Mouse (Mus musculus) ES-E14 (cell line): Measurements from ENCODE around the gene Atp1a1. TPM values are rescaled to one million over a fixed set of nuclear protein-coding genes. Genes with fewer than 3 reads are reported as not detected.

Experiments used
- DNase-seq: peaks from one replicate; pipeline ENCODE4 v3.0.0-alpha.2; 2013; ENCODE audit warnings: low read depth, low spot score
- H3K27ac ChIP-seq: 2 replicates; pipeline ENCODE4 v1.5.1; 2012; ENCODE audit warnings: low read depth, mild to moderate bottlenecking, low read length, moderate library complexity, mixed read lengths; ENCODE audit not compliant: poor library complexity, insufficient read depth, severe bottlenecking
- H3K36me3 ChIP-seq: 2 replicates; pipeline ENCODE4 v1.6.1; 2012; ENCODE audit warnings: mild to moderate bottlenecking, low read length, moderate library complexity, mixed read lengths; ENCODE audit not compliant: control insufficient read depth, poor library complexity, insufficient read depth, severe bottlenecking
- H3K4me1 ChIP-seq, 2 experiments: fragments of 150-350 bp in 1 of 2; sonication (generic) in 1 of 2; 2 replicates each; pipeline ENCODE4 v1.6.1; 2012; ENCODE audit warnings: low read length in 2 of 2, mild to moderate bottlenecking in 1 of 2, mixed read lengths in 1 of 2; ENCODE audit not compliant: control insufficient read depth in 2 of 2, insufficient read depth in 2 of 2, poor library complexity in 1 of 2
- H3K4me3 ChIP-seq, 2 experiments: fragments of 150-350 bp in 1 of 2; sonication (generic) in 1 of 2; 2 replicates each; pipeline ENCODE4 v1.5.1; 2012; ENCODE audit warnings: low read length in 2 of 2, low read depth in 1 of 2, mild to moderate bottlenecking in 1 of 2, mixed read lengths in 1 of 2; ENCODE audit not compliant: insufficient read depth in 1 of 2, poor library complexity in 1 of 2, severe bottlenecking in 1 of 2
- H3K9ac ChIP-seq: 2 replicates; pipeline ENCODE4 v1.6.1; 2012; ENCODE audit warnings: low read depth, mild to moderate bottlenecking, low read length, mixed read lengths; ENCODE audit not compliant: poor library complexity, insufficient read depth, severe bottlenecking
- H3K9me3 ChIP-seq: fragments of 150-350 bp; sonication (generic); 2 replicates; pipeline ENCODE4 v1.6.1; 2012; ENCODE audit warnings: low read depth, mild to moderate bottlenecking, low read length; ENCODE audit not compliant: control insufficient read depth, insufficient read depth
- CHD2 ChIP-seq: IDR thresholded peaks from 2 replicates; pipeline ENCODE4 v1.6.1; 2014; ENCODE audit warnings: mild to moderate bottlenecking, low read depth, low read length, inconsistent platforms
- HCFC1 ChIP-seq: IDR thresholded peaks from 2 replicates; pipeline ENCODE4 v1.6.1; 2012; ENCODE audit warnings: low read length, inconsistent platforms, borderline replicate concordance; ENCODE audit not compliant: insufficient read depth
- MAFK ChIP-seq: IDR thresholded peaks from 2 replicates; pipeline ENCODE4 v1.6.1; 2014; ENCODE audit warnings: mild to moderate bottlenecking, low read depth, low read length, inconsistent platforms; ENCODE audit not compliant: insufficient read depth
- ZC3H11A ChIP-seq: IDR thresholded peaks from 2 replicates; pipeline ENCODE4 v1.6.1; 2012; ENCODE audit warnings: low read depth, mild to moderate bottlenecking, inconsistent platforms, low read length, borderline replicate concordance
- ZNF384 ChIP-seq: IDR thresholded peaks from 2 replicates; pipeline ENCODE4 v1.6.1; 2012; ENCODE audit warnings: low read depth, low read length, inconsistent platforms
- in situ Hi-C, 2 experiments: fragments of 600-800 bp; cut with MboI; formaldehyde crosslinking; loops; one replicate each; pipeline ENCODE4 v1.15.1; 2025; ENCODE audit warnings: low sequenced_read_pairs in 2 of 2, inconsistent platforms in 1 of 2; ENCODE audit not compliant: unreplicated experiment in 2 of 2
- total RNA-seq: library from RNA; depleted of rRNA; stranded (reverse); fragments of 300-350 nt; gene quantifications from 2 replicates; pipeline ENCODE4 v1.2.3, GENCODE M21; 2012

Gene Atp1a1
- total RNA-seq, 1 experiment: 485 TPM

- TF ChIP-seq ZC3H11A: no peak
- TF ChIP-seq ZNF384: no peak
- no peak for TF ChIP-seq MAFK
- TF ChIP-seq CHD2: no peak
- TF ChIP-seq HCFC1: no peak
- no peak for DNase-seq
- in situ Hi-C loops: no loop called here
Observed at GRCm38 (mm10) chr3:101648096-101648793, 43.8 kb upstream of the Atp1a1 start.

GRCm38 (mm10) chr3:101646806-101647205 is 42.3 kb upstream of the Atp1a1 start:
- no peak overlapping the region for H3K27ac ChIP-seq
- no peaks in the 10 kb centered on the region for H3K36me3 ChIP-seq
- H3K4me1 ChIP-seq: no peaks in the 10 kb centered on the region; a peak in 1 of 4 replicates
- no peak for TF ChIP-seq MAFK
- no peak for TF ChIP-seq HCFC1
- TF ChIP-seq ZC3H11A: no peak
- no peak for TF ChIP-seq CHD2
- no peak for TF ChIP-seq ZNF384
- H3K9me3 ChIP-seq: no peaks in the 10 kb centered on the region
- no peak overlapping the region for H3K9ac ChIP-seq
- DNase-seq: no peak
- no peak overlapping the region for H3K4me3 ChIP-seq
- in situ Hi-C loops: no loop called here

More at GRCm38 (mm10) chr3:101648096-101648793, 43.8 kb upstream of the Atp1a1 start:
- no peak overlapping the region for H3K9ac ChIP-seq
- no peak overlapping the region for H3K27ac ChIP-seq
- H3K9me3 ChIP-seq: no peaks in the 10 kb centered on the region
- H3K36me3 ChIP-seq: no peaks in the 10 kb centered on the region
- no peak overlapping the region for H3K4me3 ChIP-seq
- no peaks in the 10 kb centered on the region; a peak in 1 of 4 replicates for H3K4me1 ChIP-seq

GRCm38 (mm10) chr3:101645569-101646106 is 41.2 kb upstream of the Atp1a1 start:
- Histone ChIP-seq H3K36me3 (no peaks in the 10 kb centered on the region), H3K4me3 (no peak overlapping the region), H3K4me1 (no peaks in the 10 kb centered on the region; a peak in 1 of 4 replicates), H3K27ac (no peak overlapping the region), H3K9me3 (no peaks in the 10 kb centered on the region), H3K9ac (no peak overlapping the region)
- TF ChIP-seq ZC3H11A (no peak), CHD2 (no peak), HCFC1 (no peak)
- in situ Hi-C loops: no loop called here
- no peak for DNase-seq

GRCm38 (mm10) chr3:101644062-101644802 is 39.7 kb upstream of the Atp1a1 start:
- no peak overlapping the region for H3K27ac ChIP-seq
- H3K9ac ChIP-seq: no peak overlapping the region
- H3K36me3 ChIP-seq: no peaks in the 10 kb centered on the region
- H3K4me3 ChIP-seq: no peak overlapping the region
- no peaks in the 10 kb centered on the region for H3K9me3 ChIP-seq
- in situ Hi-C loops: no loop called here
- DNase-seq: no peak
- no peaks in the 10 kb centered on the region; a peak in 1 of 4 replicates for H3K4me1 ChIP-seq
- TF ChIP-seq CHD2 (no peak), ZNF384 (no peak), ZC3H11A (no peak), MAFK (no peak), HCFC1 (no peak)
